Mouse (Mus musculus): ENCODE data around the gene Bad.

GRCm38 (mm10) chr19:6919431-6919830, 22.2 kb upstream of the Bad start:
- no peak for TF ChIP-seq GATA1 (IDR thresholded peaks at IDR 0.05; ENCODE audit: borderline replicate concordance, low read length)
- TF ChIP-seq FLI1 (IDR thresholded peaks at IDR 0.05; ENCODE audit: low read length), result no peak
